Mouse (Mus musculus): ENCODE measurements around the gene Rec114. TPM values are rescaled to one million over a fixed set of nuclear protein-coding genes. Genes with fewer than 3 reads are reported as not detected.
A peak's percentile ranks its signal among the peaks of the same experiment; 100 is the strongest.

The Rec114 gene
- polyA plus RNA-seq, 1 experiment from 2014 or later: 1.4 TPM

- DNase-seq (ENCODE audit: low spot score): no peak
- H3K4me1 ChIP-seq: peaks cover 12% of the 10 kb centered on the region
- no peaks in the 10 kb centered on the region for H3K9me3 ChIP-seq (replicated peaks)
- no peak overlapping the region for H3K4me3 ChIP-seq
- 27% methylated on average over 6 of the region's 6 CpGs for WGBS
- H3K27me3 ChIP-seq (ENCODE audit: low read depth, poor library complexity, severe bottlenecking): no peaks in the 10 kb centered on the region
- H3K36me3 ChIP-seq: no peaks in the 10 kb centered on the region
- H3K27ac ChIP-seq: no peak overlapping the region
These were observed 3.6 kb upstream of the Rec114 start for GRCm38 (mm10) chr9:58747328-58747755.

GRCm38 (mm10) chr9:58742692-58743091 is 1.1 kb downstream of the Rec114 start:
- H3K27me3 ChIP-seq (ENCODE audit: low read depth, poor library complexity, severe bottlenecking): no peaks in the 10 kb centered on the region
- H3K4me3 ChIP-seq: no peak overlapping the region
- DNase-seq (ENCODE audit: low spot score): no peak
- no peak overlapping the region for H3K27ac ChIP-seq
- H3K36me3 ChIP-seq: no peaks in the 10 kb centered on the region
- WGBS: 90% methylated on average over 2 of the region's 2 CpGs
- peaks cover 7% of the 10 kb centered on the region for H3K4me1 ChIP-seq
- H3K9me3 ChIP-seq (replicated peaks): no peaks in the 10 kb centered on the region

GRCm38 (mm10) chr9:58741369-58741768 is 2.4 kb downstream of the Rec114 start:
- H3K4me1 ChIP-seq: no peaks in the 10 kb centered on the region
- 81% methylated on average over 20 of the region's 20 CpGs for WGBS
- no peak for DNase-seq (ENCODE audit: low spot score)
- H3K27me3 ChIP-seq (ENCODE audit: low read depth, poor library complexity, severe bottlenecking): no peaks in the 10 kb centered on the region
- H3K4me3 ChIP-seq: no peak overlapping the region
- H3K36me3 ChIP-seq: no peaks in the 10 kb centered on the region
- H3K27ac ChIP-seq: no peak overlapping the region
- no peaks in the 10 kb centered on the region for H3K9me3 ChIP-seq (replicated peaks)

- no peak for DNase-seq (ENCODE audit: low spot score)
- Histone ChIP-seq H3K9me3 (replicated peaks) (no peaks in the 10 kb centered on the region), H3K4me3 (no peak overlapping the region), H3K4me1 (no peaks in the 10 kb centered on the region), H3K36me3 (no peaks in the 10 kb centered on the region), H3K27ac (no peak overlapping the region), H3K27me3 (ENCODE audit: low read depth, poor library complexity, severe bottlenecking) (no peaks in the 10 kb centered on the region)
- WGBS: 78% methylated on average over 9 of the region's 9 CpGs
These were observed 4.0 kb downstream of the Rec114 start for GRCm38 (mm10) chr9:58739791-58740190.

- 90% methylated on average over 11 of the region's 11 CpGs for WGBS
- no peaks in the 10 kb centered on the region for H3K9me3 ChIP-seq (replicated peaks)
- no peak for DNase-seq (ENCODE audit: low spot score)
- no peak overlapping the region for H3K4me3 ChIP-seq
- 0 out of 2 replicates have a peak, but pooled peaks cover 3% of the 10 kb centered on the region for H3K4me1 ChIP-seq
- H3K36me3 ChIP-seq: no peaks in the 10 kb centered on the region
- H3K27me3 ChIP-seq (ENCODE audit: low read depth, poor library complexity, severe bottlenecking): no peaks in the 10 kb centered on the region
- no peak overlapping the region for H3K27ac ChIP-seq
These were observed 20.6 kb downstream of the Rec114 start for GRCm38 (mm10) chr9:58723165-58723564.

GRCm38 (mm10) chr9:58722151-58722550 is 21.6 kb downstream of the Rec114 start:
- Histone ChIP-seq H3K4me3 (no peak overlapping the region), H3K9me3 (replicated peaks) (no peaks in the 10 kb centered on the region), H3K27ac (no peak overlapping the region), H3K27me3 (ENCODE audit: low read depth, poor library complexity, severe bottlenecking) (no peaks in the 10 kb centered on the region), H3K4me1 (0 out of 2 replicates have a peak, but pooled peaks cover 3% of the 10 kb centered on the region), H3K36me3 (no peaks in the 10 kb centered on the region)
- DNase-seq (ENCODE audit: low spot score): no peak
- 82% methylated on average over 5 of the region's 5 CpGs for WGBS

- no peak for DNase-seq (ENCODE audit: low spot score)
- no peak overlapping the region for H3K4me3 ChIP-seq
- no peaks in the 10 kb centered on the region for H3K36me3 ChIP-seq
- 0 out of 2 replicates have a peak, but pooled peaks cover 2% of the 10 kb centered on the region for H3K4me1 ChIP-seq
- H3K27ac ChIP-seq: no peak overlapping the region
- 79% methylated on average over 7 of the region's 7 CpGs for WGBS
- no peaks in the 10 kb centered on the region for H3K9me3 ChIP-seq (replicated peaks)
- no peaks in the 10 kb centered on the region for H3K27me3 ChIP-seq (ENCODE audit: low read depth, poor library complexity, severe bottlenecking)
These were observed 22.7 kb downstream of the Rec114 start for GRCm38 (mm10) chr9:58721021-58721420.

GRCm38 (mm10) chr9:58720167-58720566 is 23.6 kb downstream of the Rec114 start:
- H3K9me3 ChIP-seq (replicated peaks): no peaks in the 10 kb centered on the region
- H3K36me3 ChIP-seq: no peaks in the 10 kb centered on the region
- no peak overlapping the region for H3K4me3 ChIP-seq
- no peak overlapping the region for H3K27ac ChIP-seq
- H3K27me3 ChIP-seq (ENCODE audit: low read depth, poor library complexity, severe bottlenecking): no peaks in the 10 kb centered on the region
- 86% methylated on average over 4 of the region's 4 CpGs for WGBS
- no peak for DNase-seq (ENCODE audit: low spot score)
- H3K4me1 ChIP-seq: no peaks in the 10 kb centered on the region

- H3K4me1 ChIP-seq: no peaks in the 10 kb centered on the region
- H3K9me3 ChIP-seq (replicated peaks): no peaks in the 10 kb centered on the region
- H3K4me3 ChIP-seq: no peak overlapping the region
- H3K36me3 ChIP-seq: no peaks in the 10 kb centered on the region
- 86% methylated on average over 5 of the region's 5 CpGs for WGBS
- H3K27me3 ChIP-seq (ENCODE audit: low read depth, poor library complexity, severe bottlenecking): no peaks in the 10 kb centered on the region
- DNase-seq (ENCODE audit: low spot score): no peak
- H3K27ac ChIP-seq: no peak overlapping the region
These were observed 24.3 kb downstream of the Rec114 start for GRCm38 (mm10) chr9:58719471-58719870.

- Histone ChIP-seq H3K4me1 (no peaks in the 10 kb centered on the region), H3K4me3 (no peak overlapping the region), H3K36me3 (no peaks in the 10 kb centered on the region), H3K27me3 (ENCODE audit: low read depth, poor library complexity, severe bottlenecking) (no peaks in the 10 kb centered on the region), H3K27ac (no peak overlapping the region), H3K9me3 (replicated peaks) (no peaks in the 10 kb centered on the region)
- DNase-seq (ENCODE audit: low spot score): no peak
- WGBS: 96% methylated on average over 3 of the region's 3 CpGs
These were observed 24.8 kb downstream of the Rec114 start for GRCm38 (mm10) chr9:58718964-58719363.

- Histone ChIP-seq H3K27ac (no peak overlapping the region), H3K9me3 (replicated peaks) (no peaks in the 10 kb centered on the region), H3K27me3 (ENCODE audit: low read depth, poor library complexity, severe bottlenecking) (no peaks in the 10 kb centered on the region), H3K36me3 (no peaks in the 10 kb centered on the region), H3K4me3 (no peak overlapping the region), H3K4me1 (no peaks in the 10 kb centered on the region)
- DNase-seq (ENCODE audit: low spot score): no peak
- WGBS: 62% methylated on average over 2 of the region's 2 CpGs
These were observed 26.9 kb downstream of the Rec114 start for GRCm38 (mm10) chr9:58716886-58717285.

- Histone ChIP-seq H3K4me1 (peaks cover 4% of the 10 kb centered on the region; the same call in 1 of the 2 replicates), H3K4me3 (no peak overlapping the region), H3K9me3 (replicated peaks) (no peaks in the 10 kb centered on the region), H3K27ac (no peak overlapping the region), H3K36me3 (no peaks in the 10 kb centered on the region), H3K27me3 (ENCODE audit: low read depth, poor library complexity, severe bottlenecking) (no peaks in the 10 kb centered on the region)
- 75% methylated on average over 7 of the region's 7 CpGs for WGBS
- DNase-seq (ENCODE audit: low spot score): no peak
These were observed 33.1 kb downstream of the Rec114 start for GRCm38 (mm10) chr9:58710642-58711041.

GRCm38 (mm10) chr9:58709939-58710338 is 33.8 kb downstream of the Rec114 start:
- Histone ChIP-seq H3K4me3 (no peak overlapping the region), H3K9me3 (replicated peaks) (no peaks in the 10 kb centered on the region), H3K27ac (no peak overlapping the region), H3K36me3 (no peaks in the 10 kb centered on the region), H3K27me3 (ENCODE audit: low read depth, poor library complexity, severe bottlenecking) (no peaks in the 10 kb centered on the region), H3K4me1 (peaks cover 4% of the 10 kb centered on the region; the same call in 1 of the 2 replicates)
- peak; percentile 67 for DNase-seq (ENCODE audit: low spot score)
- 5% methylated on average over 2 of the region's 2 CpGs for WGBS

- Histone ChIP-seq H3K4me1 (peaks cover 7% of the 10 kb centered on the region; the same call in 1 of the 2 replicates), H3K9me3 (replicated peaks) (no peaks in the 10 kb centered on the region), H3K27ac (no peak overlapping the region), H3K4me3 (no peak overlapping the region), H3K36me3 (no peaks in the 10 kb centered on the region), H3K27me3 (ENCODE audit: low read depth, poor library complexity, severe bottlenecking) (no peaks in the 10 kb centered on the region)
- no peak for DNase-seq (ENCODE audit: low spot score)
- WGBS: 86% methylated on average over 11 of the region's 11 CpGs
These were observed 36.0 kb downstream of the Rec114 start for GRCm38 (mm10) chr9:58707796-58708195.
